Mouse (Mus musculus) heart, postnatal 25 days (tissue): ENCODE results near the gene Snx9. TPM values are rescaled to one million over a fixed set of nuclear protein-coding genes. Genes with fewer than 3 reads are reported as not detected.

Experiments
- DNase-seq: peaks from one replicate; pipeline ENCODE4 v3.0.0; 2022; ENCODE audit warnings: low spot score
- intact Hi-C: fragments of 180-260 bp; cut with DNase I; formaldehyde crosslinking; loops from one replicate; pipeline ENCODE4 v1.15.1; 2025
- total RNA-seq, 2 experiments: library from RNA; stranded (reverse); gene quantifications; 2 replicates each; pipeline ENCODE4 v1.2.3; 2021

Gene Snx9
- total RNA-seq, 2 experiments from 2014 or later, result 30.9 to 33.2 TPM

GRCm38 (mm10) chr17:5839549-5840240, 1.4 kb upstream of the Snx9 start:
- no peak for DNase-seq
- intact Hi-C loops, result loop anchor here (2.0 to 5.0 kb wide), 2 partner anchors 43 to 347 kb away; partner anchors contain the start of gene Zdhhc14

GRCm38 (mm10) chr17:5840550-5841127, 490 bp upstream of the Snx9 start:
- no peak for DNase-seq
- intact Hi-C loops, result loop anchor here (2.0 to 5.0 kb wide), 2 partner anchors 44 to 348 kb away; partner anchors contain the start of gene Zdhhc14

DNA sequence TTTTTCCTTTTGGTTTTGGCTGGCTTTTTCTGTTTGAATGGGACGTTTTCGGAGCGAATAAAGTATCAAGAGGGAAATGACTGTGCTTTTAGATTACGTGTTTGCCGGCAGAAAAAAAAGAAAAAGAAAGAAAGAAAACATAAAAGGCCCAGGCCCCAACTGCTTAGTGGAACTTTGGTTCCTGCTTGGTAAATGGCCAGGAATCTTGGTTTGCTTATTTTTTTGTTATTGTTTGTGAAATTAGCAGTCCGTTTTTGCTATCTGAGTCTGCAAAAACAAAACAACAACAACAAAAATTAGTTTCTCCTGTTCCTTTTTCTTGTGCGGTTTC, 779 bp downstream of the Snx9 start:
- intact Hi-C loops, result loop anchor here (2.0 to 5.0 kb wide), 2 partner anchors 45 to 350 kb away; partner anchors contain the start of gene Zdhhc14
- DNase-seq, result no peak

- intact Hi-C loops, result loop anchor here (5.0 kb wide), 1 partner anchor 351 kb away; the partner anchor contains the start of gene Zdhhc14
- DNase-seq, result no peak
These were observed 2.0 kb downstream of the Snx9 start for GRCm38 (mm10) chr17:5842988-5843640.

GRCm38 (mm10) chr17:5843641-5843990, 2.5 kb downstream of the Snx9 start:
- intact Hi-C loops, result loop anchor here (5.0 kb wide), 1 partner anchor 351 kb away; the partner anchor contains the start of gene Zdhhc14
- no peak for DNase-seq

GRCm38 (mm10) chr17:5845376-5845775, 4.2 kb downstream of the Snx9 start:
- no peak for DNase-seq
- intact Hi-C loops, result no loop called here

GRCm38 (mm10) chr17:5846101-5846500, 5.0 kb downstream of the Snx9 start:
- DNase-seq, result no peak
- intact Hi-C loops, result no loop called here

- DNase-seq, result no peak
- intact Hi-C loops, result loop anchor here (2.0 kb wide), 1 partner anchor 36 kb away; no protein-coding TSS in a partner anchor
These were observed 7.7 kb downstream of the Snx9 start for GRCm38 (mm10) chr17:5848706-5849415.

- DNase-seq, result peak; percentile 26
- intact Hi-C loops, result loop anchor here (2.0 kb wide), 1 partner anchor 35 kb away; no protein-coding TSS in a partner anchor
These were observed 8.3 kb downstream of the Snx9 start for GRCm38 (mm10) chr17:5849421-5849910.

DNA sequence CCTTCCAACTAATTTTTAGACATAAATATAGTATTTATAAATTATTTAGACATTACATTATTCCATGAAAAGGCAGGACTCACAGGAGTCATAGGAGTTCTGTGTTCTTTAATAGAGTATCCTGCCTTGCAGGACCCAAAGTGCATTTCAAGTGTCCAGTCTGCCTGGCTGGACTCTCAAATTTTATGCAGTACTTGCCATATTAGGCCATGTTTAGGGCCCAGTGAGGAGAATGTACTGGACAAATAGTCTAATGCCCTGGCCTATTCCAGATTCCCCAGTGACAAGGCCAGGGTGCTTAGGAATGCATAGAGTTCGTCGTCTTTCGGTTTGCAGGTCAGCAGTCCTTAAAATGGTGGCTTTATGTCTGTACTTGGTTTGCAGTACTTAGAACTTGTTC, 8.9 kb downstream of the Snx9 start:
- no peak for DNase-seq
- intact Hi-C loops, result no loop called here

- intact Hi-C loops, result no loop called here
- no peak for DNase-seq
These were observed 9.3 kb downstream of the Snx9 start for GRCm38 (mm10) chr17:5850476-5850875.

- intact Hi-C loops, result no loop called here
- DNase-seq, result peak; percentile 14
These were observed 12.8 kb downstream of the Snx9 start for GRCm38 (mm10) chr17:5853936-5854335.

DNA sequence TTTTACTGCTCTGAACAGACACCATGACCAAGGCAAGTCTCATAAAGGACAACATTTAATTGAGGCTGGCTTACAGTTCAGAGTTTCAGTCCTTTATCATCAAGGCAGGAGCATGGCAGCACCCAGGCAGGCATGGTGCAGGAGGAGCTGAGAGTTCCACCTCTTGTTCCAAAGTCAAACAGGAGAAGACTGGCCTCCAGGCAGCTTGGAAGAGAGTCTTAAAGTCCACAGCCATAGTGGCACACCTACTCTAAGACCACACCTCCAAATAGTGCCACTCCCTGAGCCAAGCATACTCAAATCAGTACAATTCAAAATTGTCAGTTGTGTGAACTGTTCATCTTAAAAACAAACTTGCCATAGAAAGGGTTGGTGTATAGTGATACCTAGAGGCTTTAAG, 14.4 kb downstream of the Snx9 start:
- DNase-seq, result no peak
- intact Hi-C loops, result no loop called here

- intact Hi-C loops, result no loop called here
- no peak for DNase-seq
These were observed 15.3 kb downstream of the Snx9 start for GRCm38 (mm10) chr17:5856426-5856825.

DNA sequence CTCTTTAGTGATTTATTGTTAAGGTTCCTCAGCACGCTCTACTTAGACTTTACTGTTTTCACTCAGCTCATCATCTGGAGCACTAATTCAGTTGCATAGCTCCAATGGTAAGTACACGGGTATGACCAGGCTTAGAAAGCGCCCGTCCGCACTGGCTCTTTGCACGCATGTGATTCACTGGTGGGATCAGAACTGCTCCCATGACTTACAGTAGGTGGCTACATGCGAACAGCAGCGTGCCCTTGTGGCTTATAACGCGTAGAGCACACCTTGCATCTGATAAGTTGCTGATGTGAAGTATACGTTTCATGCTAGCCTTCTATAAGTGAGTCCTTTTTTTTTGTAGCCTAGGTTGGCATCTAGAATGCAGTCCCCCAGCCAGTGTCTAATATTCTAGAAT, 16.1 kb downstream of the Snx9 start:
- intact Hi-C loops, result no loop called here
- DNase-seq, result no peak

DNA sequence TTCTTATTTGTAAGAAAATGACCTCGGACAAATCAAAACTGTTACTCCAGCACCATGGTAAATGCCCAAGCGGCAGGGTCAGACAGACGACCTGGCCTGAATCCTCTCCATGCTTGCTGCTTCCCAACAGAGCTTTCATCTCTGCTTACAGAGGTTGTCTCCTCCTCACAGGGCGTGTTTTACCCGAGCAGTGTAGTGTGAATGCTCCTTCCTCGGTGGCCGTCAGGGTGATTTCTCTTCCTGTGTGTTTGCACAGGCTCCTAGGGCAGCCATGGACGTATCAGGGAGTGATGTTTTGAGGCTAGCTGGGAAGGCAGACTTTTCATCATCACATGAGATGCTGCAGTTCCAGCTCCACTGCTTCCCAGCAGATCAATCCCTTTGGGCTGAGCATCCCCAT, 17.1 kb downstream of the Snx9 start:
- DNase-seq, result no peak
- intact Hi-C loops, result no loop called here

DNA sequence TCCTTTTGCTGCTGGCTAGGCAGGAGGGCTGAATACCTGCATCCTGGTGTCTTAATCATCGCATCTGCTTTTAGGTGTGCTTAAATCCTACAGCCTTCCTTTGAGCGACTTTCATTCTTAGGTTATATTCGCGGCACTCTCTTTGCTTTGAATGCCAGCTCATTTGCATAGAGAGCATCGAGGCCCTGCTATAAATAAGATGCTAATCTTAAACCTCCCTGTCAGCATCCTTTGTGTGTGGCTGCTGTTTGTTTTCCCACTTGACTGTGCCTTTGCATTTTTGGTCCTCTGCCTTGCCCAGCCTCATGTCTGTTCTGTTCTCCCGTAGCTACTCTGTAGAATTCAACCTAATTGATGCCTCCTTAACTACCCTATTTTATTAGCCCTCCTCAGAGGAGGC, 21.2 kb downstream of the Snx9 start:
- no peak for DNase-seq
- intact Hi-C loops, result no loop called here

DNA sequence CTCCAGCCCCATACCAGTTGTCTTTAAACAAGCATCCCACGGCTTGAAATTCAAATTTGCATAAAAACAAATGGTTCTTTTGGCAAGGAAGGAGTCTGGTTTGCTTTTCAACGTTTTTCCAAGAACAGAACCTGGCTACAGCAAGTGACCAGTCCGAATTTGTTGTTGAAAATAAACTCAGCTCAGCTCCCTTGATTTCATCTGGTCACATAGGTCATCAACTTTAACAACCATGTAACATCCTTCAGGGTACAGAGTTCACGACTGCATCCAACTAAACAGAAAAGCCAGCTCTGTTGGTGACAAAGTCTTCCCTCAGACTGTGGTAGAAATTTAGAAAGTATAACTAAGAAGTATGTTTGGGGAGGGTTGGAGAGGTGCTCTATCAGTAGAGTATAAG, 21.7 kb downstream of the Snx9 start:
- DNase-seq, result no peak
- intact Hi-C loops, result no loop called here

- no peak for DNase-seq
- intact Hi-C loops, result no loop called here
These were observed 22.6 kb downstream of the Snx9 start for GRCm38 (mm10) chr17:5863745-5864144.

DNA sequence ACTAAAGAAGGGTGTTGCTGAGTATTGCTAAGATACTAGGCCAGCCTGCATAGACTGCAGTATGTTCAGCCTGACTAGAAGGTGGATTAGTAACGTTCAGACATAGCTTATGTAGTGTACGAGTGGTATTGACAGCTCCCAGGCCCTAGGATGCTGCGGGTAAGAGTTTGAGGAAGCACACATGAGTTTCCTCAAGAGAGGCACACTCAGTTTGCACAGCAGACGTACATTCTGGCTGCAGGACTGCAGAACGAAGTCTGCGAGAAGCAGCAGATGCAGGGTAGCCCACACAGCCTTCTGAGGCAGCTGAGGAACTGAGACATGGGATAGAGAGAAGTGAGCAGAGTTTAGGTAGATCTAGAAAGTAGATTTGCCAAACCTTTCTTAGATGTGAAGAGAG, 26.3 kb downstream of the Snx9 start:
- no peak for DNase-seq
- intact Hi-C loops, result no loop called here
